Mouse (Mus musculus): ENCODE measurements at regions not wholly inside any gene's neighbourhood (a gene's known extent, or its start where the extent isn't known, plus 50 kb on each side); places are given as distances from the start of the nearest gene placed in this dataset.

DNA sequence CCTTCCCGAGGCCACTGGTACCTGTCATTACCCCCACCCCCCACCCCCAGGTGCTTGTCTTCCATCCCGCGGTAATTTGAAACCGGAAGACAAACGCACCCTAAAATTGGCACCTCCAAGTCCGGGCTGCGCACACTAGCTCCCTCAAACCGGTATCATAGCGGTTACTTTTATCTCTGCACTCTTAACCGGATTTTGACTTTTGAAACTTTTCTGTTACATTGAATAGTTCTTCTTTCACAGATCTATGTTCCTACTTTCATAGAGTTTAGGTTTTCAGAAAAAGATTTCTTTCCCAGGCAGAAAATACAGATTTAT, 62.4 kb upstream of the Commd3 start:
- no peak for TF ChIP-seq CTCF (IDR thresholded peaks at IDR 0.05; ENCODE audit: borderline replicate concordance, insufficient read depth, low read length)
- TF ChIP-seq POLR2A (IDR thresholded peaks at IDR 0.05; ENCODE audit: low read depth, low read length), result no peak
